Mouse (Mus musculus): Measurements from ENCODE around the gene Ssb.

The Ssb gene

GRCm38 (mm10) chr2:69861485-69862091 lies at the start of gene Ssb:
TSS of gene Ssb (plus strand) at chr2:69861562.
- peak; percentile 83 to 92 for DNase-seq (ENCODE audit: low spot score in 2 of 2)

GRCm38 (mm10) chr2:69816575-69816974 lies 44.8 kb upstream of the Ssb start:
- no peak for DNase-seq (ENCODE audit: low spot score in 2 of 2)

- DNase-seq (ENCODE audit: low spot score in 2 of 2) = no peak
Measured at GRCm38 (mm10) chr2:69818350-69819085, 42.8 kb upstream of the Ssb start.

GRCm38 (mm10) chr2:69820201-69820600 lies 41.2 kb upstream of the Ssb start:
- no peak for DNase-seq (ENCODE audit: low spot score in 2 of 2)

- no peak for DNase-seq (ENCODE audit: low spot score in 2 of 2)
Measured at GRCm38 (mm10) chr2:69821711-69822110, 39.7 kb upstream of the Ssb start, which contains the start of gene Klhl23. TSS of gene Klhl23 (plus strand) at chr2:69821944.

GRCm38 (mm10) chr2:69822361-69823128 lies 38.8 kb upstream of the Ssb start:
- DNase-seq (ENCODE audit: low spot score in 2 of 2) = peak in 1 of 2 experiments; percentile 53

GRCm38 (mm10) chr2:69823129-69823677 lies 38.2 kb upstream of the Ssb start:
- DNase-seq (ENCODE audit: low spot score in 2 of 2) = peak in 1 of 2 experiments; percentile 40

GRCm38 (mm10) chr2:69825898-69826297 lies 35.5 kb upstream of the Ssb start:
- DNase-seq (ENCODE audit: low spot score in 2 of 2) = no peak

GRCm38 (mm10) chr2:69826380-69826779 lies 35.0 kb upstream of the Ssb start:
- no peak for DNase-seq (ENCODE audit: low spot score in 2 of 2)

GRCm38 (mm10) chr2:69828031-69828430 lies 33.3 kb upstream of the Ssb start:
- no peak for DNase-seq (ENCODE audit: low spot score in 2 of 2)

GRCm38 (mm10) chr2:69829680-69830079 lies 31.7 kb upstream of the Ssb start:
- no peak for DNase-seq (ENCODE audit: low spot score in 2 of 2)

GRCm38 (mm10) chr2:69830116-69830515 lies 31.2 kb upstream of the Ssb start:
- DNase-seq (ENCODE audit: low spot score in 2 of 2) = no peak

GRCm38 (mm10) chr2:69837244-69837967 lies 24.0 kb upstream of the Ssb start:
- no peak for DNase-seq (ENCODE audit: low spot score in 2 of 2)

- DNase-seq (ENCODE audit: low spot score in 2 of 2) = no peak
Measured at GRCm38 (mm10) chr2:69837996-69838395, 23.4 kb upstream of the Ssb start.

GRCm38 (mm10) chr2:69838707-69839106 lies 22.7 kb upstream of the Ssb start:
- no peak for DNase-seq (ENCODE audit: low spot score in 2 of 2)

- no peak for DNase-seq (ENCODE audit: low spot score in 2 of 2)
Measured at GRCm38 (mm10) chr2:69840261-69840660, 21.1 kb upstream of the Ssb start.

GRCm38 (mm10) chr2:69849215-69849614 lies 12.1 kb upstream of the Ssb start:
- no peak for DNase-seq (ENCODE audit: low spot score in 2 of 2)

- no peak for DNase-seq (ENCODE audit: low spot score in 2 of 2)
Measured at GRCm38 (mm10) chr2:69851427-69852058, 9.8 kb upstream of the Ssb start.

GRCm38 (mm10) chr2:69856392-69856791 lies 5.0 kb upstream of the Ssb start:
- DNase-seq (ENCODE audit: low spot score in 2 of 2) = no peak

GRCm38 (mm10) chr2:69857882-69858281 lies 3.5 kb upstream of the Ssb start:
- DNase-seq (ENCODE audit: low spot score in 2 of 2) = no peak

GRCm38 (mm10) chr2:69860972-69861452 lies 350 bp upstream of the Ssb start:
- DNase-seq (ENCODE audit: low spot score in 2 of 2) = no peak
